Mouse (Mus musculus) kidney, adult 2 months (tissue): ENCODE measurements around the gene Slc17a8. TPM values are rescaled to one million over a fixed set of nuclear protein-coding genes. Genes with fewer than 3 reads are reported as not detected.
"Not testable (repeated sequence)": the region's sequence is repeated elsewhere in the genome, so short reads cannot be mapped to it uniquely, and the experiment has no call there.

Experiments
- DNase-seq: peaks from one replicate; pipeline ENCODE4 v3.0.0; 2021
- H3K27ac ChIP-seq: fragments of 200-500 bp; 2 replicates; pipeline ENCODE4 v1.5.1; 2012; ENCODE audit warnings: low read depth, low read length, control low read depth, inconsistent platforms; ENCODE audit not compliant: insufficient read depth
- H3K27me3 ChIP-seq: fragments of 200-500 bp; replicated peaks from 2 replicates; pipeline ENCODE4 v1.6.1; 2012; ENCODE audit warnings: mild to moderate bottlenecking, moderate library complexity, low read length, inconsistent platforms; ENCODE audit not compliant: control insufficient read depth, insufficient read depth
- H3K36me3 ChIP-seq: fragments of 200-500 bp; 2 replicates; pipeline ENCODE4 v1.6.1; 2012; ENCODE audit warnings: mild to moderate bottlenecking, moderate library complexity, low read length, inconsistent platforms; ENCODE audit not compliant: control insufficient read depth, insufficient read depth
- H3K4me1 ChIP-seq: fragments of 200-500 bp; 2 replicates; pipeline ENCODE4 v1.6.1; 2011; ENCODE audit warnings: low read length; ENCODE audit not compliant: control insufficient read depth, insufficient read depth
- H3K4me3 ChIP-seq: fragments of 200-500 bp; 2 replicates; pipeline ENCODE4 v1.5.1; 2011; ENCODE audit warnings: mild to moderate bottlenecking, low read depth, low read length, control low read depth; ENCODE audit not compliant: insufficient read depth
- CTCF ChIP-seq: fragments of 200-500 bp; conservative IDR thresholded peaks from 2 replicates; pipeline ENCODE4 v1.5.1; 2011; ENCODE audit warnings: low read depth, mild to moderate bottlenecking, control low read depth, low read length, moderate library complexity, mixed read lengths; ENCODE audit not compliant: insufficient read depth, insufficient read length
- POLR2A ChIP-seq: fragments of 200-500 bp; IDR thresholded peaks from one replicate; pipeline ENCODE4 v1.6.1; 2011; ENCODE audit warnings: low read depth, low read length, control low read depth
- WGBS: fragments of 180-500 bp; shearing (Covaris S2); methylation state at CpG from one replicate; pipeline ENCODE4 v1.1.7; 2018; 5-methylcytosine and 5-hydroxymethylcytosine counted together
- polyA plus RNA-seq: library from polyadenylated mRNA; depleted of rRNA; stranded (reverse); fragments of >200 nt; gene quantifications from 2 replicates; pipeline ENCODE4 v1.2.3, GENCODE M21; 2012

Slc17a8 gene
- polyA plus RNA-seq, 1 experiment, result 0.08 TPM

DNA sequence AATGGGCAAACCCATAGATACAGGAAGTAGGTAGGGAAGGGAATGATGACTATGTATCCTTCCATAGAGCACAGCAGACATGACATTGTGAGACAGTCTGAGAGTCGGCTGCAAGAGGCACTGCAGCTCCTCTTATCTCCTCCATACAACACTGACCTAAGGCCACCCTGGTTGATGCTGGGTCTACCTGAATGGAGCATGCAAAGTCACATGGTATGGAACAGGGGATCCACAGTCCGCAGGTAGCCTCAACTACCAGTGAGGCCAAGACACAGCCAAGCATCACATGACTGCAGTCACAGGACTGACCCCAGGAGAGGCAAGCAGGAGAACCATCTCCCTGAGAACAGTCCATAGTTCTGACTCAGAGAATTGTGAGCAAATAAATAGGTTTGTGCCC is 53.7 kb downstream of the Slc17a8 start:
- no peaks in the 10 kb centered on the region for H3K4me1 ChIP-seq
- no peaks in the 10 kb centered on the region for H3K27me3 ChIP-seq
- H3K4me3 ChIP-seq, result no peak overlapping the region
- H3K36me3 ChIP-seq, result no peaks in the 10 kb centered on the region
- TF ChIP-seq POLR2A (no peak), CTCF (no peak)
- 81% methylated on average over 2 of the region's 2 CpGs for WGBS
- no peak for DNase-seq
- no peak overlapping the region for H3K27ac ChIP-seq

DNA sequence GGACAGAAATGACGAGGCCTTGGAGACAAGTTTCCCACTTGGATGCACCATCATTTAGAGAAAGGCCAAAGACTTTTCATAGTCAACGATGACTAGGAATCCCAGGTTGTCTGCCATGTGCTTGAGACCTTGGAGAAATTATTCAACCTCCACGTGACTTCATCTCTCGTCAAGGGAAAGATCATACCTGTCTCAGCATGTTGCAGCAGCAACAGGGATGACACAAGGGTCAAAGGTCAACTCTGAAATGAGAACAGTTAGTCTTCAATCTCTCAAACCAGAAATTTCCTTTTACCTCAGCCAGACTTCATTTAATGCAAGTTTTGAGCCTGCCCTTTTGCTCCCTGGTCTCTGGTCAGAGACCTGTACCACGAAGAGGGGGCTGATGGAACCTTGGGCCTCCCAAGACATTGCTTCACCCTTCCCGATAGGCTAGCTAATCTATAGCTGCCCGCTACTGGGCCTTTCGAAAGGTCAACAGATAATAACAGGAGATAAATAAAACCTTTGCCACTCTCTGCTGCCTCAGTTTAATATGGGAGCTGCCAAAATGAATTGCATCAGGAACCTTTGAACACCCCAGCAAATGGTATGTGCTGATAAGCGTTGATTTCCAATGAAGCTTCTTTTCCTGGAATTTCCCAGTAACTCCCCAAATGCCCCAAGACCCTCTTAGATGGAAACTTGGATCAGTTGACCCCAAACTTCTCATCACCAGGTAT is 55.6 kb downstream of the Slc17a8 start:
- no peaks in the 10 kb centered on the region for H3K27me3 ChIP-seq
- no peaks in the 10 kb centered on the region for H3K36me3 ChIP-seq
- H3K4me1 ChIP-seq, result no peaks in the 10 kb centered on the region
- 76% methylated on average over 9 of the region's 9 CpGs for WGBS
- no peak overlapping the region for H3K27ac ChIP-seq
- peak; percentile 26 for DNase-seq
- TF ChIP-seq CTCF (no peak), POLR2A (no peak)
- no peak overlapping the region for H3K4me3 ChIP-seq

DNA sequence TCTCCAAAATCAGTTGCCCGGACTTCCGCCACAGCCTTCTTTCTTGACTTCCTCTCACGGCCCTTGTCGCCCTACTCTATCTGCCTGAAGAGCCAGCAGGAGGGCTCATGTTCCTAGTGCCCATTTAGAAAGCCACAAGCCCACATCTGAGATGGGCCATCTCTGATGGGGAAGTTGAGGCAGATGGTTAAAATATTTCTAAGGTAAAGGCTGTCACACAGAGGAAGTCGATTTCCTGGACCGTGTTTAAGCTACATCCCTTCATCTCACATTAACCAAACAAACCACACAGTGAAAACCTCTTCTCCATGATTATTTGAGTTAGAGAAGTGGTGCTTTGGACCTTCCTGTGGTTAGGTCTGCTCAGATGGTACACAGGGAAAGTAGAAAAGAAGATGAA is 58.9 kb downstream of the Slc17a8 start:
- no peaks in the 10 kb centered on the region for H3K36me3 ChIP-seq
- DNase-seq, result no peak
- no peak for TF ChIP-seq CTCF
- TF ChIP-seq POLR2A, result no peak
- H3K4me3 ChIP-seq, result no peak overlapping the region
- H3K4me1 ChIP-seq, result no peaks in the 10 kb centered on the region
- H3K27ac ChIP-seq, result no peak overlapping the region
- 91% methylated on average over 6 of the region's 6 CpGs for WGBS
- H3K27me3 ChIP-seq, result no peaks in the 10 kb centered on the region

DNA sequence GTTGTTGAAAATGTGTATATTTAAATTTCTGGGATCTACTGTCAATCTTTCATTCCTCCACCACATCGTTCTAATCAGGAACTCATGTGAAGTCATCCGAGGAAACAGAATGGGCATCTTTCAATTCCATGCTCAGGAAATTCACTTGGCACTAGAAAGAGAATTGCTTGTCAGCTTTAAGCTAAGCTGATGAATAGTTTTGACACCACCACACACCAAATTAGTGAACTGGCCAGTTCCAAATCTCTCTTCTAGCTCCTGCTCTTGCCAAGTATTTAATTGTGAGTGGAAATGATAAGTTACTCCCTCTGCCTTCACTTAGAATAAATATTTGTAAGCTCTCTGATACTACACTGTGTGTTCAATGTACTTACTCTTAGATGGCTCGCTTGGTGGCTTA is 61.7 kb downstream of the Slc17a8 start:
- Histone ChIP-seq H3K27ac (no peak overlapping the region), H3K4me1 (no peaks in the 10 kb centered on the region), H3K4me3 (no peak overlapping the region), H3K27me3 (no peaks in the 10 kb centered on the region), H3K36me3 (no peaks in the 10 kb centered on the region)
- WGBS, result 64% methylated on average over 3 of the region's 3 CpGs
- TF ChIP-seq POLR2A, result no peak
- no peak for DNase-seq

DNA sequence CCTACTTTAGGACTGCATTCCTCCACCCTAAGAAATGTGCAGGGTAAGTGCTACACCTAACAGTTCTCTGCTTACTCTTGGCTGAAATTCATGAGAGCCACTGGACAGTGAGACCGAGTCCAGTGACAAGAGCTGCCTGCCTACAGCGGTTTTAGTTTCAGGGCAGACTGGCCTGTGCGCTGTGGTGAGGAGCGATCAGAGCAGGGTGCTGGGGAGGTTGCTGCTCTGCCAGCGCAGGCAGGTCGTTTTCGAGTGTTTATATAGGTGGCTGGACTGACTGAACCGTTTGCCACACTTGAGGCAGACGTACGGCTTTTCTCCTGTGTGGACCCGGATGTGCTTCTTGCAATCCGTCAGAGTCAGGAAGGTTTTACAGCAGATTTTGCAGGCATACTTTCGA is 66.2 kb downstream of the Slc17a8 start:
- H3K27ac ChIP-seq, H3K4me3 ChIP-seq, H3K27me3 ChIP-seq, H3K4me1 ChIP-seq, H3K36me3 ChIP-seq, DNase-seq: not testable (repeated sequence)
- 46% methylated on average over 13 of the region's 13 CpGs for WGBS

DNA sequence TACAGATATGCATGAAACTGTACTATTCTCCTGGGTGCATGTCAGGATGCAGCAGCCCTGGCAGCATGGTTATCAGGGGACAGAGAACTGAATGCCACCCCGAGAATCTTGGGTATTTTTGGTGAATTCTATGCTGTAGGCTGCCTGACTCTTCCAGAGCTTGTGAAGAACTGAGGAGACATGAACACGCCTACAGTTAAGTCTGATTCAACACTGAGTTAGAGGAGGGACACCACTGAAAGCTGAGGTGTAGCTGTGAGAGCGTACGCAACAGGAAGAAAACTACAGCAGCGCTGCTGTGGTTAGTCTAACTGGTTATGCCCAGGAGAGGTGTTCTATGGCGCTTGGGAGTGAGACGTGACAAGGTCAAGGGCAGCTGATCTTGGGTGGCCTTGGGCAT is 67.2 kb downstream of the Slc17a8 start:
- not testable (repeated sequence) for DNase-seq, H3K27ac ChIP-seq, H3K36me3 ChIP-seq, H3K27me3 ChIP-seq, H3K4me3 ChIP-seq, H3K4me1 ChIP-seq
- WGBS, result 87% methylated on average over 7 of the region's 7 CpGs

DNA sequence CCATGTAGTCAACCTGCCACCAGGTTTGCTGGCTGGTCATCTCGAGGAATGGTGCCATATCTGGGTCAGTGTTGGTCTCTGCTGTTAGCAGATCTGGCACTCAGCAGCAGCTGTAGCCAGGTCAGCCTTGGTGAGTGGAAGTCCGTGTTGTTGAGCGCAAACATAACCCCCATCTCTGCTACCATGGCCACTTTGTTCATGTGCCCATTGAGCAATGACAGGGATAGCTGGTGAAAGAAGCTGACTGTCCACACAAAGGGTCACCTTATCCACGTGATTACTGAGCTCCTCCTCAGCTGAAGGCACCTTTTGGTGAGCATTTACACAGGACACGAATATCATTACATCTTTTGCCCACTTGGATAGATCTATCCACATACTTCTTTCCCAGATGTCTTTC is 68.0 kb downstream of the Slc17a8 start:
- Histone ChIP-seq H3K27ac (no peak overlapping the region), H3K27me3 (no peaks in the 10 kb centered on the region), H3K4me3 (no peak overlapping the region), H3K4me1 (no peaks in the 10 kb centered on the region), H3K36me3 (no peaks in the 10 kb centered on the region)
- TF ChIP-seq POLR2A (no peak), CTCF (no peak)
- DNase-seq, result no peak
- WGBS, result 87% methylated on average over 5 of the region's 5 CpGs

DNA sequence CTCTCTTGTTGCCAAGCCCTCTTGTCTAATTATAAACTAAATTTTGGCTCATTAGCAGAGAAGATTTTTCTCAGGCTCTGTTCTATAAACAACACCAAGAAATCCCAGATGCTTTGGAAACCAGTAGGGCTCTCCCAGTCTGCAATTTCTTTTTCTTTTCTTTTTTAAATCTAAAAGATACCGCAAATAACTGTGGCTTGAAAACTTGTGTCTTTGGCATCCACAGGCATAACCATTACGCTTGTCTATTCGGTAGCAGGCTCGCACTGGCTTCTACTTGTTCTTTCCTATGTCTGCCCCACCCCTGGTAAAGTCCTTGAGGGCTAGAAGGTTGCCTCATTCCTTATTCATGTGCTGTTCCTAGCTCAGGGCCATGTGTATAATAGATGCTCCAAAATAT is 69.4 kb downstream of the Slc17a8 start:
- Histone ChIP-seq H3K36me3 (no peaks in the 10 kb centered on the region), H3K27ac (no peak overlapping the region), H3K4me1 (no peaks in the 10 kb centered on the region), H3K4me3 (no peak overlapping the region), H3K27me3 (no peaks in the 10 kb centered on the region)
- peak; percentile 9 for DNase-seq
- WGBS, result 76% methylated on average over 4 of the region's 4 CpGs
- TF ChIP-seq POLR2A, result no peak
- TF ChIP-seq CTCF, result no peak
